Mouse (Mus musculus): ENCODE results near the gene Upf2.
"Not testable (repeated sequence)": the region's sequence is repeated elsewhere in the genome, so short reads cannot be mapped to it uniquely, and the experiment has no call there.

Upf2 gene

DNA sequence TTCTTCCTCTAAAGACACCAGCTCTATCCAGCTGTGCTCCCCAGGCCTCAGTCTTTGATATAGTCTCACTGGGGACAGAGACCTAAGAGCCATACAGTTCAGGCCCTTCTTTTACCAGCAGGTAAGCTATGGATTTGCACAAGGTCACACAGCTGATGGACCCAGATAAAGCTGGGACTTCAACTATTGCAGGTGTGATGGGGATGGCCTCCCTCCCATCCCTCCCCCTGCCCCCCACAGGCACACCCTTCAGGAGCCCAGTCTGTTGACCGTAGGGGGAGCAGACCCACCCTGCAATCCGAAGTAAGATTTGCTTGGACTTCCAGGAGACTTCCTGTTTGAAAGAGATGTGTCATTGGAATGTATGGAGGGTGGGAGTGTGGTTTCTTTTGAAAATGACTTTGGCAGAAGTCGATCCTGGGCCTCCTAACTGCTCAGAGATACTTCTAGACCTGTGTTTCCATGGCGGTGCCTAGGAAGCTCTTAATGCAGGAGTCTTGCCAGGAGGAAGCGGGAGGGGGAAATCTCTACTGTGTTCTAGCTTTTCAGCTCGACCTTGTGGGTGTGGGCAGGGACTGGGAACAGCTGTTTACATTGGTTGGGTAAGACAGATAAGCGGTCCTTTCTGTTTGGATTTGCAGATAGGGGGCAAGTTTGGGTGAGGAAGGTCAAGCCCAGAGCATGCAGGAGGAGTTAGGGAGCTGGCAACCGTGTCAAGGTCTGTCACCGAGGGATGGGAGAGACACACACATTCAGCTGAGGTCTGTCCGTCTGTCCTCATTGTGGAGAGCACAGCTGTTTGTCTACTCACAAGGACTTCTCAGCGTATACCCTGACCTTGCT, 120.5 kb downstream of the Upf2 start:
- in situ Hi-C loops (cut with MseI, MboI): no loop called here

DNA sequence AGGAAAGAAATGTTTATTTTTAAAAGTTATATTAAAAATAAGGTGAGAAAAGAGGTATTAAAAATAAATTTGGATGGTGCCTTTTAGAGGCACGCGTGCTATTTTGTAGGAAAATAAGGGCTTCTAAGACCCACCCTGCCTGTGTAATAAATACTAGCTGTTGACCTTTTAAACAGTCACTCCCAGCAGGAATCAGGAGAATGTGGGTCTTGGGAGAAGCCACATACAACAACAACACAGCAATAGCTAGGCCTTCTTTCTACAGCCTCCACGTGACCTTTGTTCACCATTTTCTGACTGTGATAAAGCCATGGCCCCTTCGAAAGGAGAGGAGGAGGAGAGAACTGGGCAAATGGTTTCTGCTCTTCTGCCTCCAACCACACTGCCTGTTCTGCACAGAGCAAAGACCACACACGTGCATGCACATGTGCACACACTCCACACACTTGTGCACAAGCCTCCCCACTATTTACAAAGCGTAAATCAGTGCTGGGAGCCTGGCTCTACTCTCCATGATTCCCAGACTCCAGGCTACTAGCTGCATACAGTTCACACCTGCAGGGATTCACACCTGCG, 121.5 kb downstream of the Upf2 start:
- in situ Hi-C loops (cut with MseI, MboI): no loop called here

DNA sequence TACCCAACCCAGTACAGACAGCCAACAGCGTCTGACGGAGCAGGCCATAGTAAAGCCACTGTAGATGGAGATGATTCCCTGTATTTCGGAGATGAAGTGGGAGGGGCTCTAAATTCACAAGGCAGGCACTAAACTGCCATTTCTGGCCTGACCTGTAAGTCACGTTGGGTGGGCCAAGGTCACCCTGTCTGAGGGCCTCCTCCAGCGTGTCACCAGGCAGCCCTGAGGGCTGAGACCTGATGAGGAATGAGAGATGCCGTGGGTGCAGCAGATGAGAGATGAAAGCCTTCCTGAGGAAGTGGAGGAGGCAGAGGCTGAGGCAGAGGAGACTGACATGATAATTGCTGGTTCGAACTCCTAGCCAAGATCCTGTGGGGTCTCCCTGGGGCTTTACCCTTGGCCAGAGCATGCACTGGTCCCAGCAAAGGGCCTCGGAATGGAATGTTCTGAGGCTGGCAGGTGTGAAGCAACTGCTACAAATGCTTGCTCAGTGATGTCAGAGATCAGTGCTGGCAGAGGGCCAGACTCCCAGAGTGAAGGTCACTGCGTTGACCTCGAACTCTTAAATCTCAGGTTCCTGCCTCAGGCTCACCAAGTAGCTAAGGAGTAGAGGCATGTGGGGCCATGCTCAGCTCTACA, 123.7 kb downstream of the Upf2 start:
- in situ Hi-C loops (cut with MseI, MboI): no loop called here

DNA sequence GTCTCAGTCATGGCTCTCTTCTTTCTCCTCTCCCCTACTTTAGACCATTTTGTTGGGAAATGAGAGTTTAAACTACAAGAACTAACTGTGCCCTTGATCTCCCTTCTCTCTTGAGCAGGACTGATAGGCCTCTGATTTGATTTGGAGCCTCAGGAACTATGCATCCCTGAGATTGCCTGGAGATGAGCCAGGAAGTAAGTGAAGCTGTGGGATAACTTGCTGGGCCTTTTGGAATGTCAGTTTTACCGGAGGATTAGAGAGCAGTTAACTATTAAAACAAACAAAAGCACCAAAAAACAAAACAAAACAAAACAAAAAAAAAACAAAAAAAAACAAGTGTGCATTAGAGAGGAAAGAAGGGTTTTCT, 124.2 kb downstream of the Upf2 start:
- in situ Hi-C loops (cut with MseI, MboI): no loop called here

DNA sequence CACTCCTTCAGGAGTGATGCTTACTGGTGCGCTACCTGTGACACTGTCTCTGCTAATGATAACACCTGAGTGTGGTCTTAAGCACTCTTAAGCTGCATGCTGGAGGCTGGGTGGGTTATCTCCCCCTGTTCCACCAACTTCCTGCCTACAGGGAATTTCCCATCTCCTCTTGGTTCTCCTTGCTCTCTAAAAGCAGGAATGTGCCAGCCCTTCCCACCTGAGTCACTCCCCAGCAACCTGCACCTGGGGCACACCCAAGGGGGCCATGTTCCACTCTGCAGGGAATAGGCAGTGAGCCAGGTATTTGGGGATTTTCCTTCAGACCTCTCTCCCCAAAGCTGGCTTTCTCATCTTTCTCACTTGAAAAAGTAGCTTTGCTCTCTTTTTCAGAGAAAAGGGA, 128.8 kb downstream of the Upf2 start:
- in situ Hi-C loops (cut with MseI, MboI): no loop called here

DNA sequence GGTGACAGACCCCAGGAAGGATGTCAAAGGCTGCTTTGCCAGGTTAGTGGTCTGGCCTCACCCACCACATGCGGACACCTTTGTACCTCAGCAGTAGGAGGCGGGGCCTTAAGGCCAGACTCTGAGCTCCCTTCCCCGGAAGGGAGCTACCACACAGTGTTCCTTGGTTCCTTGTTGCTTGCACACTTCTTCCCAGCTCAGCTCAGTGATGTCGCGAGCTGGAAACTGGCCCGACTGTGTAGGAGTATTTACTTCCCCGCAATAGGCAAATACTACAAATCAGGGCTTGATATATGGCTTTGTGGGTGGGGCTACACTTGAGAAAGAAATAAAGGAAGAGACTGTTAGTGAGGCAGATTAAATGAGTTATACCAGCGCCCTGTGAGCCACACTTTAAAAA, 129.8 kb downstream of the Upf2 start:
- in situ Hi-C loops (cut with MseI, MboI): no loop called here

DNA sequence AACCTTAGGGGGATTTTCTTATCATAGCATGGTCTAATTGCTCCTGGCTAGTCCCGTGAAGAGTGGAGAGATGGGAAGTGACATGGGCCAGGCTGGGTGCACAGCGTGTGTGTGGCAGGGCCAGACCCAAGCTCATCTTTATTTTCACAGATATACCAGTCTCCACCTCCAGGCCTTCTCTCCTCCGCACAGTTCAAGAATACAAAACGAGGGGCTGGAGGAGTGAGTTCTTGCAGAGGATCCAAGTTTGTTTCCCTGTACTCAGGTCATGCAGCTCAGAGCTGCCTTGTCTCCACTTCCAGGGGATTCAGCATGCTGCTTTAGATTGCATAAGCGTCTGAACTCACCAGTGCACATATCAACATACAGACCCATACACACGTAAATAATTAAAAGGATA, 131.3 kb downstream of the Upf2 start:
- in situ Hi-C loops (cut with MseI, MboI): no loop called here

DNA sequence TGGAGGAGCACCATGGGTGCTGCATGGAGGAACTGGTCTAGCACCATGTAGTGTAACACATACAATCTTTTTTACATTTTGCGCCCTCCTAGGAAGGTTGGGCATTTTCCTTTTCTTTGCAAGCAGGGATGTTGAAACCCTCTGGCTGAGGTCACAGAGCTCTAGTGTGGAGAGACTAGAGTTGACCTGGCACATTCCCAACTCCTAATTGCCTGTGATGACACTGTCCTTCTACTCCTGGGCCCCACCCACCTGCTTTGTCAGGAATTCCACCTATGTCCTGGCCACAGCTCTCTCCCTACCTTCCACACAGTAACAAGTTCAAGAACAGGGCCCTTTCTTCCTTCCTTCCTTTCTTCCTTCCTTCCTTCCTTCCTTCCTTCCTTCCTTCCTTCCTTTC, 132.4 kb downstream of the Upf2 start:
- in situ Hi-C loops (cut with MseI, MboI): no loop called here

DNA sequence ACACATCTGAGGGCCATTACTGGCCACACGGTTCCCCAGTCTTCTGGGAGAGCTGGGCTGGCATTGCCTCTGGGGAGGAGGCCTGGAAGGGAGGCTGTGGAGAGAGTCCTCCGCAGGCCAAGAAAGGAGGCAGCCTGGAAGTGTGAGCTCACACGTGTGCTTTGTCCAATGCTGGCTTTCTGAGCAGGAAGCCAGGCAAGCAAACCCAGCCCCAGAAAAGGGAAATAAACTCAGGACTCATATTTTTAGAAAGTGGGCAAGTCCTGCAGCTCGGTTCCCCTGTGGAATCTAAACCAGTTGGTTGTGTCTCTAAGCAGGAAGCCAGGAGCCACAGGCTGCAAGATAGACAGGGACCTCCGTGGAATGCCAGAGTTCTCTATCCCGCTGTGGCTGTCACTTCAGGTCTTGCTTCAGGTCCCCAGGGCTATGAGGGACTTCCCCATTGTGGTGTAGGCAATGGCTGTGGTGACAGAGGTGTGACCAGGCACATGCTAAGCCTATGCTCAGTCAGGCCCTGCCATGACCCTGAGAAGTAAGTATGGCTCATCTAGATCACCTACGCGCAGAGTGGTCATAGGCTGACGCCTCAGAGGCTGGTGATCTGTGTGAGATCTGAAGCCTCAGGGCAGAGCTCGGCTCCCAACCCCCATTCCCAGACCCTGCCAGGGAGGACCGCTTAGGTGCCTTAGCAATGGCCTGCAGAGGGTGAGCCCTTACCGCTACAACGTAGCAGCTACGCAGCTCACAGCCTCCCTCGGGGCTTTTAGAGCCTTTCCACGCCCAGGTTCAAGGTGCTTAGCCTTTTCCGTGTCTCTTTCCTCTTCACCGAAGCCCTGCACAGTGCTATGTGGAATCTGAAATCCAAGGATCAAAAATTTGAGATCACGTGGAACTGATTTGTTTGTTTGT, 134.6 kb downstream of the Upf2 start:
- in situ Hi-C loops (cut with MseI, MboI): no loop called here

DNA sequence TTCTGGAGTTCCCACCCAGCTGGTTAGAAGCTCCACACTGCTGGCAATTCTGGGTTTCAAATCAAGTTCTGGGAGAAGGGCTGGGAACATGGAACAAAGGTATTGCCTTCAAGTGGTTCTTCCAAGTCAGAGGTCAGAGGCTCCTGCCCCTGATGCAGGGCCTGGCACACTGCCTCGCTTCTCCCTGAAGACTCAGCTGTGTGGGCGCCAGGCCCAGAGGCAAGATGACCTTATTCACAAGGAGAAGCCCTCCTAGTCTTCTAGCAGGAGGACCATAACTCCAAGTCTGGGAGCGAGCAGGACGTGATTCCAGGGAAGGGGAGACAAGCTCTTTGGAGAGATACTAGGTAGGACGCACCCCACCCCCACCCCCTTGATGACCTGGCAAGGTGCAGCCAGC, 135.9 kb downstream of the Upf2 start:
- in situ Hi-C loops (cut with MseI, MboI): no loop called here

DNA sequence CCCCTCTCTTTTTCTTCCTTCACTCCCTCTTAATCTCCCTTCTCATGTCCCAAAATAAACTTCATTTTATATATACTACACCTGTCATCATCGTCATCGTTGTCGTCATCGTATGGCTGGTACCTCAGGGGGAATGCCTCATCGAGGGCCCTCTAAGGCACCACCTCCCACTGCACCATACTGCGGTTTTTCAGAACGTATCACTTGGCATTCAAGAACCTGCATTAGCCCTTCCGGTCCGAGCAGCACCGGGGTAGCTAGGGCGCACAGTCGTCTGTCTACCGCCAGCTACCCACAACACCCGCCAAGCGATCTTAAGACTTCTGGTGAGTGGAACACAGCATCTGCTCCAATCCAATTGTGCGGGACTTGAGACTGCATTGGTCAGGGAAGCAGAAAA, 138.7 kb downstream of the Upf2 start:
- in situ Hi-C loops (cut with MseI, MboI): not testable (repeated sequence)

DNA sequence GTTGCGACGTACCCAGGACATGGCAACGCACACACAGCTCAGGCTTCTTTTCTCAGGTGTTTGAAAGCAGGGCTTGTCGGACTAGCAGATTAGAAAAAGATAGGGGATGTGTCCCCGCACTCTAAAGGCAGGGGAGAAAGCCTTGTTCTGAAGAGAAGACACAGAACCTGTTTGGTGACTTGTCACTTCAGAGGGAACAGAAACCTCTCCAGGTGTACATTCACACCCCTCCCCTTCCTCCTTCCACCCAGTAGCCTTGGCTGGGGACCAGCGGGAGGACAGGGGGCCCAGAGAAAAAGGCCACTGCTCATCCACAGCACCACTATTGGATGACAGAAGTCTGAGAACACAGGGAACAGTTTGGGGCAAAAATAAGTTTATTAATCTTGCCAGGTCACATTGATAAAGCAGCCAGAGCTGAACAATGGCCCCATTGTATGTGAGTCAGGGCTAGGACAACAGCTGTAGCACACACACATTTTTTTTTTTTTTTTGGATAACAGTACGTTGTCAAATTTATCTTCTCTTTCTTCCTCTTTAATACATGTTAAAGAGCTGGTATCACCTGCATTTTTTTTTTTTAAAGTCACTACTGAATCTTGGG, 145.9 kb downstream of the Upf2 start:
- in situ Hi-C loops (cut with MseI, MboI): no loop called here

DNA sequence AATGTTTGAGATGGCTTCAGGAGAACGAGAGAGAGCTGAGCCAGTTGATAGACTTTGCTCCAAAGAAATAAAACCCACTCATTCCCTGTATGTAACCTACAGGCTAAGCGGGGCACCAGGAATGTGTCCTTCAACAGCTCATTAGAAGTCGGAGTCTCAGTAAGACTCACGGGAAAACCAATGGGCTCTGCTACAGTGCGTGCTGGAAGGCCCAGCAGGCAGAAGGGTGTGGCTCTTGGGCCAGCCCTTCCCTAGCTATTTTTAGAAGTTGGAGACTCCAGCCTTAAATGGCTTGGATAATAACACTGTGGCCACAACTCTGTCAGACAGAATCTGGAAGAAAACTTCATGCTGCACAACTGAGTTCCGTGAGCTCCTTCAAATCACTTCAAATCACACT, 147.7 kb downstream of the Upf2 start:
- in situ Hi-C loops (cut with MseI, MboI): no loop called here

DNA sequence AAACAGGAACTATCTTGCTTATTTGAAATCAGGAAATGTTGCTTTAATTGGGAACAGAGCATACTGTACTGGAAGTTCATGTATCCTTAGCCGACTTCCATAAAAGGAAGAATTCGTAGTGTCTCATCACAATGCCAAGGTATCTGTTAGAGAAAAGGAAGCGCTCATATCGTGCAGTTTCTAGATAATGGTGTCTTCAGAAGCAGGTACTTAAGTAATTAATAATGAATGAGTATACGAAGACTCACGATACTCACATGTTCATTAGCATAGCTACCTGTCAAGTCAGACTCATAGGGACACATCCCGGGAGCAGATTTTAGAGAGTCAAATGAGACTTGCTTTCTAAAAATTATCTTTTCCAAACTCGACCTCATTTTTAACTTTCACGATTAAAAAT, 148.2 kb downstream of the Upf2 start:
- in situ Hi-C loops (cut with MseI, MboI): no loop called here

DNA sequence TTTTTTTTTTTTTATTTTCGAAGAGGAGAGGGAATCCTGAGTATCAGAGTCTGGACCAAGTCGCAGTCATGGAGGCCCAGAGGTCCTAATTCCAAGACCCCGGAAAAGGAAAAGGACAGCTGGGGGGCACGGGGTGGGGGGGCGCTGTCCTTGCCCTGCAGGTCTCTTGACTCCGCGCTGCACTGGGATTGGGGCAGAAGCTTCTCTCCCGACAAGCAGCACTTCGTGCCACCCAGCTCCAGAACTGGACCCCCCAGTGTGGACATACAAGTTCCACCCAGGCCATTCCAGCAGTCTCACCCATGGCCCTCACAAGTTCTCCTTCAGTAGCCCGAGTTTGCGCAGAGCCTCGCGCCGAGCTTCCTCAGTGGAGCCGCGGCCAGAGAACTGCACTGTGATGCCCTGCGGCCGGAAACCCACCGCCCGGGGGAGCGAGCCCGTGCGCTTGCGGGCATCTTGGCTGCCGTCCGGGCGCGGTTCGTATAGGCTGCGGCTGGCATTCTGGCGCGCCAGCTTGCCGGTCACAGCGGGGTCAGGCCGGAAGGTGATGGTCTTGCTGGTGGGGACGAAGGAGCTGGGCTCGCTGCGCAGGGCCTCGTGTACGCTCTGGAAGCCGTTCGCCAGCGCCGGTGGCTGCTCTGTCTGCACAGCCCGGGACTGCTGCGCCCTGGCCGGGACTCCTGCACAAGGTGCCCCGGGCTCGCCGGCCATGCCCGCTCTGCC, 148.9 kb downstream of the Upf2 start:
- in situ Hi-C loops (cut with MseI, MboI): no loop called here

DNA sequence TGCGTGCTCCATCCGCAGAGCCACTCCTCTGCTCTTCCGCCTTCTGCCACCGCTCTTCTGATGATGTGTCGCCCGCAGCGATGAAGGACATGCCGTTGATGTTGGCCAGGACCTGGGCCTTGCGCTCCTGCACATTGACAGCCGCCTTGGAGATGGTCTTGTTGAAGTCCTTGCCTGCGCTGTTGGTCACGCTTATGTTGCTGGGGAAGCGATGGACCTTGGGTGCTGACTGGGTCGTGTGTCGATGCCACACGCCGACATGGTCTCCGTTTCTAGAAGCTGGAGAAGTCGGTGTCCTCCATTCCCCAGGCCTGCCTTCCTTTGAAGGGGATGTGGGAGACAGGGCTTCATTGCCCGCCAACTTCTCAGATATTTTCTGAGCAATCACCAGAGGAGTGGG, 149.5 kb downstream of the Upf2 start:
- in situ Hi-C loops (cut with MseI, MboI): no loop called here

DNA sequence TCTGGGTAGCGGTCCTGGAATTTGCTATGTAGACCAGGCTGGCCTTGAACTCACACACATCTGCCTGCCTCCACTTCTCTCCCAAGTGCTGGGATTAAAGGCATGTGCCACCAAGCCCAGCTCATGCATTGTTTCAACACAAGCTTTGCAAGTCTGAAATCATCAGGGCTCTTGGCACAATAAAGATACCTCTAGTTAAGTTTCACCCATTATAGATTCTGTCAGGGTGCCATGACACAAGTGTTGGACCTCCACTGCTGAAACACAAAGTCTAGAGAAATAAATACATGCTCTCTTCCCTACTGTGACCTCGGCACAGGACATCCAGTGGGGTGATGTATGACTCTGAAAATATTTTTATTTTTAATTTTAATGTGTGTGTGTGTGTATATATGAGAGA, 154.2 kb downstream of the Upf2 start:
- in situ Hi-C loops (cut with MseI, MboI): no loop called here
